Mouse (Mus musculus): ENCODE data around the gene Tbcd. TPM values are rescaled to one million over a fixed set of nuclear protein-coding genes. Genes with fewer than 3 reads are reported as not detected.

Gene Tbcd
- total and polyA plus RNA-seq, 3 experiments, result 62.1 to 86.7 (median 70.4) TPM

GRCm38 (mm10) chr11:121536528-121536927 is 84.8 kb downstream of the Tbcd start:
- no peak for DNase-seq (ENCODE audit: extremely low read depth)
- H3K9me3 ChIP-seq (replicated peaks; ENCODE audit: low read length), result no peaks in the 10 kb centered on the region
- H3K79me2 ChIP-seq (replicated peaks; ENCODE audit: control insufficient read depth, extremely low read depth, insufficient read depth, poor library complexity, severe bottlenecking), result no peaks in the 10 kb centered on the region
- in situ Hi-C loops (cut with MboI; ENCODE audit: low pct_ligation_motif_present, low pct_unique_long_range_greater_than_20kb, low sequenced_read_pairs), result no loop called here
- H3K4me1 ChIP-seq (ENCODE audit: control insufficient read depth in 1 of 2, insufficient read depth in 2 of 2), result peaks cover 0 to 7% of the 10 kb centered on the region in 2 experiments; a peak in 1 of 4 replicates
- dilution Hi-C loops (cut with MboI; ENCODE audit: extremely low pct_ligation_motif_present, extremely low pct_unique_long_range_greater_than_20kb, low sequenced_read_pairs), result no loop called here
- H3K27me3 ChIP-seq (replicated peaks), result no peaks in the 10 kb centered on the region
- peaks cover 6 to 63% of the 10 kb centered on the region in 2 experiments for H3K36me3 ChIP-seq (replicated peaks in 1 of 2; ENCODE audit: control insufficient read depth in 1 of 2, insufficient read depth in 1 of 2, low read length in 1 of 2)
- H3K9ac ChIP-seq (ENCODE audit: insufficient read depth, low read depth), result no peak overlapping the region
- H3K27ac ChIP-seq (ENCODE audit: insufficient read depth, low read depth), result no peak overlapping the region
- TF ChIP-seq ELF1 (IDR thresholded peaks at IDR 0.05; ENCODE audit: low read depth, low read length), result no peak
- no peak for TF ChIP-seq CHD1 (IDR thresholded peaks at IDR 0.05; ENCODE audit: low read depth, low read length)
- no peak for TF ChIP-seq RCOR1 (conservative IDR thresholded peaks at IDR 0.05; ENCODE audit: low read depth, low read length)
- no peak for TF ChIP-seq UBTF (IDR thresholded peaks at IDR 0.05; ENCODE audit: low read depth, low read length)
- TF ChIP-seq TCF12 (IDR thresholded peaks at IDR 0.05; ENCODE audit: low read depth, low read length), result no peak
- no peak for TF ChIP-seq MAX (IDR thresholded peaks at IDR 0.05; ENCODE audit: low read length)
- TF ChIP-seq JUN (IDR thresholded peaks at IDR 0.05; ENCODE audit: insufficient read depth, low read depth, low read length), result no peak
- no peak for TF ChIP-seq PAX5 (IDR thresholded peaks at IDR 0.05; ENCODE audit: low read length)
- H3K4me2 ChIP-seq (ENCODE audit: insufficient read depth, low read depth, poor library complexity, severe bottlenecking), result no peak overlapping the region
- H3K4me3 ChIP-seq (replicated peaks in 1 of 3; ENCODE audit: low read depth in 2 of 3, low read length in 2 of 3, poor library complexity in 1 of 3), result no peak overlapping the region

- TF ChIP-seq JUND (conservative IDR thresholded peaks at IDR 0.05; ENCODE audit: low read depth, low read length), result no peak
- TF ChIP-seq ETS1 (conservative IDR thresholded peaks at IDR 0.05; ENCODE audit: low read depth, low read length), result no peak
- TF ChIP-seq POLR2AphosphoS2 (IDR thresholded peaks at IDR 0.05; ENCODE audit: low read depth, low read length), result no peak
- TF ChIP-seq ZC3H11A (IDR thresholded peaks at IDR 0.05; ENCODE audit: low read depth, low read length), result no peak
- TF ChIP-seq TBP (conservative IDR thresholded peaks at IDR 0.05; ENCODE audit: low read depth, low read length), result no peak
- no peak for TF ChIP-seq RAD21 (IDR thresholded peaks at IDR 0.05; ENCODE audit: low read depth, low read length)
- TF ChIP-seq TCF12 (IDR thresholded peaks at IDR 0.05; ENCODE audit: low read depth, low read length), result no peak
- no peak for TF ChIP-seq CHD2 (IDR thresholded peaks at IDR 0.05; ENCODE audit: low read length)
- no peak for TF ChIP-seq UBTF (IDR thresholded peaks at IDR 0.05; ENCODE audit: low read depth, low read length)
- TF ChIP-seq E2F4 (IDR thresholded peaks at IDR 0.05; ENCODE audit: insufficient replicate concordance, low read depth, low read length), result no peak
- no peak for TF ChIP-seq ZKSCAN1 (IDR thresholded peaks at IDR 0.05; ENCODE audit: borderline replicate concordance, low read depth, low read length)
- no peak for TF ChIP-seq SIN3A (IDR thresholded peaks at IDR 0.05; ENCODE audit: low read length)
- TF ChIP-seq MXI1 (IDR thresholded peaks at IDR 0.05; ENCODE audit: low read depth, low read length), result no peak
- TF ChIP-seq MYC (IDR thresholded peaks at IDR 0.05; ENCODE audit: low read depth, low read length), result no peak
- no peak for DNase-seq (ENCODE audit: extremely low read depth)
- H3K4me2 ChIP-seq (ENCODE audit: insufficient read depth, low read depth, poor library complexity, severe bottlenecking), result no peak overlapping the region
- no peaks in the 10 kb centered on the region for H3K27me3 ChIP-seq (replicated peaks)
- dilution Hi-C loops (cut with MboI; ENCODE audit: extremely low pct_ligation_motif_present, extremely low pct_unique_long_range_greater_than_20kb, low sequenced_read_pairs), result no loop called here
- peaks cover 7 to 52% of the 10 kb centered on the region in 2 experiments for H3K4me1 ChIP-seq (ENCODE audit: control insufficient read depth in 1 of 2, insufficient read depth in 2 of 2)
- no peak overlapping the region for H3K9ac ChIP-seq (ENCODE audit: insufficient read depth, low read depth)
- in situ Hi-C loops (cut with MboI; ENCODE audit: low pct_ligation_motif_present, low pct_unique_long_range_greater_than_20kb, low sequenced_read_pairs), result no loop called here
- H3K27ac ChIP-seq (ENCODE audit: insufficient read depth, low read depth), result no peak overlapping the region
- no peak overlapping the region for H3K4me3 ChIP-seq (replicated peaks in 1 of 3; ENCODE audit: low read depth in 2 of 3, low read length in 2 of 3, poor library complexity in 1 of 3)
- no peaks in the 10 kb centered on the region for H3K9me3 ChIP-seq (replicated peaks; ENCODE audit: low read length)
- peaks cover 16 to 51% of the 10 kb centered on the region in 2 experiments for H3K36me3 ChIP-seq (replicated peaks in 1 of 2; ENCODE audit: control insufficient read depth in 1 of 2, insufficient read depth in 1 of 2, low read length in 1 of 2)
- no peaks in the 10 kb centered on the region for H3K79me2 ChIP-seq (replicated peaks; ENCODE audit: control insufficient read depth, extremely low read depth, insufficient read depth, poor library complexity, severe bottlenecking)
Measured at GRCm38 (mm10) chr11:121542471-121542870, 90.7 kb downstream of the Tbcd start.

Measured in CH12.LX (cell line).